Mouse (Mus musculus) retina, postnatal 7 days (tissue): Measurements from ENCODE around the gene Gabbr1.

Experiments
- DNase-seq: peaks from one replicate; pipeline ENCODE4 v3.0.0-alpha.2; 2012; ENCODE audit warnings: low read depth, low spot score

Gene Gabbr1

DNA sequence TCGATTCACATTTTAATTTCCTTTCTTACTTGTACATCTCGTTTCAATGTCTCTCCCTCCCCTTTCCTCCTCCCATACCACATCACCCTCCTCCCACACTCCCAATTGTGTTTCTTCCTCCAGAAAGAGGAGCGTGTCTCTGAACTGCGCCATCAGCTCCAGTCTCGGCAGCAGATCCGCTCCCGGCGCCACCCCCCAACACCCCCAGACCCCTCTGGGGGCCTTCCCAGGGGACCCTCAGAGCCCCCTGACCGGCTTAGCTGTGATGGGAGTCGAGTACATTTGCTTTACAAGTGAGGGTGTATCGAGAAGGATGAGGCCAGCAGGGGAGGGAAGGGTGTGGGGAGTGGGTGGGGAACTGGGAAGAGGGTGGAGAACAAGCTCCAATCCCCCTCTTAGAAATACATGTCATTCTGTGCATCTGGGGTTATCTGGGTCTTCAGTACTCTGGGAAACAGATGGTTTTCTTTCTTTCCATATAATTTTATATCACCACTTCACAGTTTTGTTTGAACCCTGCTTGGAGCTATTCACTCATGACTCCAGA, 27.0 kb downstream of the Gabbr1 start:
- no peak for DNase-seq

DNA sequence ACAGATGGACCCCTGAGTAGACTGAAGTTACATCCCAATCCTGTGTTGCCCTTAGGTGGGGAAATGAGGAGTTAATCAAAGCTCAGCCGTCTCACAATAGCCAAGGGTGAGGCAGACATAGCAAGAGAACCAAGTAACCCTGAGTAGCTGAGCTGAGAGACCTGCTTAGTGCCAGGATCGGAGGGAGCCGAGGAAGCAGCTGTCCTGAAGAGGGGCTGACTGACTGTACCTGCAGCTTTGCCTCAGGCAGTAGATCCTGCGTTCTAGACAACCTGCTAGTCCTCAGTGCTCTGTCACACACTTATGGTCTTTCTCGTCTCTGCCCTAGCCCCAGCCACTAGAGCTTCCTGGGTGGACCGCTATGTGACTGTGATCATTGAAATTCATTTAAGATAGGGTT, 29.4 kb downstream of the Gabbr1 start:
- no peak for DNase-seq

- DNase-seq, result no peak
These were observed 30.0 kb downstream of the Gabbr1 start for GRCm38 (mm10) chr17:37075766-37076165.

- no peak for DNase-seq
These were observed 32.4 kb downstream of the Gabbr1 start for GRCm38 (mm10) chr17:37078193-37078592.

DNA sequence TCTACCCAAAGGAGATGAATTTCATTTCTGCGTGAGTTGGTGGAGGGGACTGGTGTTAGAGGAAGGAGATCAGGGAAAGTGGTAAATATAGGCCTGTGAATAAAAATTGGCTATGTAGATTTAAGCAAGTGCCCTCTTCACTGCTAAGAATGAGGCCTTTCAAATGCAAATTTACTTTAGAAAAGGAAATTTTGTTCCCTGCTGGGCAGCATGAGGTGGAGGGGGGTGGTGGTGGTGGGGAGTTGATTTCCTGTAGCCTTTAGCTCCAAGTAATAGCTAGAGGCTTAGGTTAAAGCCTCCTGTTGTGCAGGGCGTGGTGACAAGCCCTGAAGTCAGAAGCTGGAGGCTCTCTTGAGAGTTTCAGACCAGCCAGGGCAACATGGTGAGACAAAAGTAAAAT, 33.2 kb downstream of the Gabbr1 start:
- no peak for DNase-seq

DNA sequence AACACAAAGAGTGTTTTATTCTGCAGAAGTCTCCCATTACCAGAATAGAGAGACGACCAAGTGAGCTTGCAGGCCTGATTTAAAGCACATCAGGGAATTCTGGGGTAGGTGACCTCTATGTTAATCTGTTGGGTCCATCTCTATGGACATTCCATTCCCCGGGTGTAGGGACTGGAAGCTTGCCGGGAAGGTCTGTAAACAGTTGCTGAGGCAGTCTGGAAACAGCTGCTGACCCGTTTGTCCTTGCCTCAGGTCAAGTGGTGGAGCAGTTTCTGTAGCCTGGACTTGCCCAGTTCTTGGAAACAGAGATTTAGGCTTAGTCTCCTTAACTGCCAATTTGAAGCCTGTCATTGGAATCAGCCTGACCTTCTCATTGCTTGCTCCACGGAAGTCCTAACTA, 34.4 kb downstream of the Gabbr1 start:
- DNase-seq, result no peak

DNA sequence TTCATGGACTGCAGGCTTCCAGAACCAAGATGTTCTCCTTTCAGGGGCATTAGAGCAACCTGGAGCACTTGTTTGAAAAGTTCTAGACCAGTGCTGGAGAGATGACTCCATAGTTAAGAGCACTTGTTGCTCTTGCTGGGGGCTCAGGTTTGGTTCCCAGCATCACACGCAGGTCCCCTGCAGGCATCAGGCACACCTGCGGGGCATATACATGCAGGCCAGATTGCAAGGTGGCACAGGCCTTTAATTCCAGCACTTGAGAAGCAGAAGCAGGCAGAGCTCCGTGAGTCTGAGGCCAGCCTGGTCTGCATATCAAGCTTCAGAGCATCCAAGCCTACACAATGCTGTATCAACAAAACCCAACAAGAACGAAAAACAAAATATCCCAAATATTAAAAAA, 35.9 kb downstream of the Gabbr1 start:
- DNase-seq, result no peak

- DNase-seq, result peak; percentile 68
These were observed 37.6 kb downstream of the Gabbr1 start for GRCm38 (mm10) chr17:37083327-37083726.

DNA sequence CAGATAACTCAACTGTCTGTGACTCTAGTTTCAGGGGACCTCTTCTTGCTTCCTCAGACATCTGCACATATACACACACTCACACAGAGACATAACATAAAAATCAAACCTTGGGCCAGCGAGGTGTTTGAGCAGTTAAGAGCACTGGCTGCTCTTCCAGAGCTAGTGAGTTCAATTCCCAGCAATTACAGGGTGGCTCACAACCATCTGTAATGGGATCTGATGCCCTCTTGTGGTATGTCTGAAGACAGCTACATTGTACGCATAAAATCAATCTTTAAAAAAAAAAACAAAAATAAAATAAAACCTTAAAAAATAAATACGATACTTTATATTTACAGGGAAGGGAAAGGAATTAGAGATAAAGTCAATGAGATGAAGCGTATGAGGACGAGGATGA, 38.9 kb downstream of the Gabbr1 start:
- no peak for DNase-seq

GRCm38 (mm10) chr17:37085545-37085944, 39.8 kb downstream of the Gabbr1 start:
- no peak for DNase-seq

- DNase-seq, result no peak
These were observed 42.6 kb downstream of the Gabbr1 start, which contains the start of gene Olfr90 for GRCm38 (mm10) chr17:37088399-37088798. Gene Olfr90 (minus strand): TSS chr17:37088499.

DNA sequence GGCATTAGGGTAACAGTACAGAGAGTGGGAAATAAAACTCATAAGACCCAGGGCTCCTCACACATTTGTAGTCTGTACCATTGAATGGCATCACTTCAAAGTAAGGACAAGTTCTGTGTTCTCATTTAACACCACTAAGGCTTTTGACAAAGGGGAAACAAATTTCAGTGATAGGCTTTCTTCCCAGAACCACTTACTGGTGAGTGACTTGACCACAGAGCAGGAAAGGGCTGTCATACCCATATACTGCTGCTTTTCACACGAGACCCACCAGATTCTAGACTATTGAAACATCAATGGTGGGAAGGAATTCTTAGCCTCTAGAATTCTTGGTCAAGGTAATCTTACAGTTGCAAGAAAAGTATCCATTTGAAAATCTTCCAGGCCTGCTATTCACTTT, 46.4 kb downstream of the Gabbr1 start:
- no peak for DNase-seq

DNA sequence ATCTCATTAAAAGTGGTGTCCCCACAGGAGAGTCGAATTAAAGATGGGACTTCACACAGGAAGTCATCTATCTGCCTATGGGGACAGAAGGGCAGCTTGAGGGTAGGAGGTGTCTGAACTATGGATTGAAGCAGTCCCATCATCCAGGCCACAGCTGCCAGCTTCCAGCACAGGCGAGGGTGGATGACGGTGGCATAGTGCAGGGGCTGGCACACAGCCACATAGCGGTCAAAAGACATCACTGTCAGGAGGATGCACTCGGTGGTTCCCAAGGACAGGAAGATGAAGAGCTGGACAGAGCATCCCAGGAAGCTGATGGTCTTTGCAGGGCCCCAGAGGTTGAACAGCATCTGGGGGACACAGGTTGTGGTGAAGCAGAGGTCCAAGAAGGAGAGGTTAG, 47.5 kb downstream of the Gabbr1 start:
- DNase-seq, result no peak

DNA sequence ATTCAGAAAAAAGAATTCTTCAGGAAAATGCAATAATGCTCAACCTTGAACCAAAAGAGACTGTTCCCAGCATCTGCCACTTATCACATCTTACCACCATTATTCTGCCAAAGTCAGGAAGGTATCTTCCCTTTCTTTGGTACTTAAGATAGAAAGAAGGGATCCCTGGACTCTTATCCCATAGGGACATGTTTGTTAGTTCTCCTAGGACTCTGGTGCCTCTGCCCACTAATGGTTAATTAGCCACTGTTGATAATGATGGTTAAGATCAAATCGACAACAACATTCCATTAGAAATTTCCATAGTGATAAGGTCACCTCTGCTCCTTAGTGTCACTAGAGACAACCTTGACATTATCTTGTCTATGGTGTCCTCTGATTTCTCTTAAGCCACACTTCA, 52.4 kb downstream of the Gabbr1 start, which contains the start of gene Olfr91:
TSS of gene Olfr91 (minus strand) at position 101 of the 400 bp plus-strand sequence.
- no peak for DNase-seq

- DNase-seq, result no peak
These were observed 74.2 kb downstream of the Gabbr1 start, which contains the start of gene Olfr92 for GRCm38 (mm10) chr17:37119988-37120387. Gene Olfr92 (minus strand): TSS chr17:37120088.
